Mouse (Mus musculus) midbrain, embryonic 13.5 days (tissue): ENCODE data around the gene Scimp. TPM values are rescaled to one million over a fixed set of nuclear protein-coding genes. Genes with fewer than 3 reads are reported as not detected.

Source experiments
- ATAC-seq: fragments of 200-750 bp; cut with Nextera tagmentation; 2 replicates; pipeline ENCODE4 v1.8.0; 2017; ENCODE audit warnings: mild to moderate bottlenecking, moderate TSS enrichment, moderate library complexity
- H3K27ac ChIP-seq: fragments of 300-500 bp; sonication (generic); 2 replicates; pipeline ENCODE4 v1.5.1; 2015; ENCODE audit warnings: inconsistent platforms, mild to moderate bottlenecking, moderate library complexity
- H3K27me3 ChIP-seq: fragments of 300-500 bp; sonication (generic); 2 replicates; pipeline ENCODE4 v1.6.1; 2015; ENCODE audit warnings: mild to moderate bottlenecking, inconsistent platforms
- H3K36me3 ChIP-seq: fragments of 300-500 bp; sonication (generic); 2 replicates; pipeline ENCODE4 v1.6.1; 2015; ENCODE audit warnings: mild to moderate bottlenecking, inconsistent platforms
- H3K4me1 ChIP-seq: fragments of 300-500 bp; sonication (generic); replicated peaks from 2 replicates; pipeline ENCODE4 v1.6.1; 2015; ENCODE audit warnings: inconsistent platforms
- H3K4me2 ChIP-seq: fragments of 300-500 bp; sonication (generic); replicated peaks from 2 replicates; pipeline ENCODE4 v1.6.1; 2015; ENCODE audit warnings: moderate library complexity, mild to moderate bottlenecking, inconsistent platforms
- H3K4me3 ChIP-seq: fragments of 300-500 bp; sonication (generic); replicated peaks from 2 replicates; pipeline ENCODE4 v1.5.1; 2015; ENCODE audit warnings: mild to moderate bottlenecking, inconsistent platforms
- H3K9ac ChIP-seq: fragments of 300-500 bp; sonication (generic); replicated peaks from 2 replicates; pipeline ENCODE4 v1.6.1; 2015; ENCODE audit warnings: mild to moderate bottlenecking, inconsistent platforms
- H3K9me3 ChIP-seq: fragments of 300-500 bp; sonication (generic); 2 replicates; pipeline ENCODE4 v1.6.1; 2016; ENCODE audit warnings: mild to moderate bottlenecking, inconsistent platforms
- WGBS: fragments of 180-500 bp; shearing (Covaris S2); methylation state at CpG from one replicate; pipeline ENCODE4 v1.1.7; 2015; 5-methylcytosine and 5-hydroxymethylcytosine counted together
- polyA plus RNA-seq: library from polyadenylated mRNA; unstranded; fragments of >200 nt; fragmentation: Nextera tagmentation; extraction: Ambion mirVana; gene quantifications from 2 replicates; pipeline ENCODE4 v1.2.1, GENCODE M21; 2015

Gene Scimp
- polyA plus RNA-seq, 1 experiment from 2014 or later, result 0.19 TPM

DNA sequence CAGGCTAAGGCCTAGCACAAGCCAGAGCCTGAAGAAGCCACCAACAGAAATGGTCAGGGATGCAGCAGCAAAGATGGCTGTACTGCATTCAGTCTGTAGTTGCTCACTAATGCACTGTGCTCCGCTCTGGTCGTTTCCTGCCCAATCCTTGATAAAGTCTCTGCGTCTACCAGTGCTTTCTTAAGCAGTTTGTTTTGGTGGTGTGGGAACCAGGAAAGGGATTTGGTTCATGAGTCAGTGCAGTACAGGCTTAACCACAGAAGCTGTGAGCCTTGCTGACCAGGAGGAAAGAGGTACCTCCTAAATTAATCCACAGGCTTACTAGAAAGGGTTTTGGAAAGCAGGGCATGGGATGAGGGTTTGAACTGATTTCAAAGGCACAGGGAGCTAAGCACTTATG, 4.3 kb downstream of the Scimp start:
- Histone ChIP-seq H3K4me2 (no peak overlapping the region), H3K27me3 (no peaks in the 10 kb centered on the region), H3K9me3 (no peaks in the 10 kb centered on the region), H3K9ac (no peak overlapping the region), H3K4me1 (peaks cover 4% of the 10 kb centered on the region; the same call in 1 of the 2 replicates), H3K4me3 (no peak overlapping the region), H3K36me3 (no peaks in the 10 kb centered on the region), H3K27ac (no peak overlapping the region)
- no peak for ATAC-seq
- 76% methylated on average over 3 of the region's 3 CpGs for WGBS

GRCm38 (mm10) chr11:70807630-70808029, 4.8 kb downstream of the Scimp start:
- H3K9me3 ChIP-seq, result no peaks in the 10 kb centered on the region
- H3K4me2 ChIP-seq, result no peak overlapping the region
- ATAC-seq, result no peak
- no peaks in the 10 kb centered on the region for H3K36me3 ChIP-seq
- no peak overlapping the region for H3K9ac ChIP-seq
- peaks cover 4% of the 10 kb centered on the region; the same call in 1 of the 2 replicates for H3K4me1 ChIP-seq
- no peaks in the 10 kb centered on the region for H3K27me3 ChIP-seq
- no peak overlapping the region for H3K4me3 ChIP-seq
- 92% methylated on average over 4 of the region's 4 CpGs for WGBS
- no peak overlapping the region for H3K27ac ChIP-seq

- Histone ChIP-seq H3K27me3 (no peaks in the 10 kb centered on the region), H3K9ac (no peak overlapping the region), H3K36me3 (no peaks in the 10 kb centered on the region), H3K4me1 (peaks cover 4% of the 10 kb centered on the region; the same call in 1 of the 2 replicates), H3K9me3 (no peaks in the 10 kb centered on the region), H3K27ac (no peak overlapping the region), H3K4me3 (no peak overlapping the region), H3K4me2 (no peak overlapping the region)
- ATAC-seq, result no peak
- 86% methylated on average over 4 of the region's 4 CpGs for WGBS
Measured at GRCm38 (mm10) chr11:70806697-70807096, 5.7 kb downstream of the Scimp start.

DNA sequence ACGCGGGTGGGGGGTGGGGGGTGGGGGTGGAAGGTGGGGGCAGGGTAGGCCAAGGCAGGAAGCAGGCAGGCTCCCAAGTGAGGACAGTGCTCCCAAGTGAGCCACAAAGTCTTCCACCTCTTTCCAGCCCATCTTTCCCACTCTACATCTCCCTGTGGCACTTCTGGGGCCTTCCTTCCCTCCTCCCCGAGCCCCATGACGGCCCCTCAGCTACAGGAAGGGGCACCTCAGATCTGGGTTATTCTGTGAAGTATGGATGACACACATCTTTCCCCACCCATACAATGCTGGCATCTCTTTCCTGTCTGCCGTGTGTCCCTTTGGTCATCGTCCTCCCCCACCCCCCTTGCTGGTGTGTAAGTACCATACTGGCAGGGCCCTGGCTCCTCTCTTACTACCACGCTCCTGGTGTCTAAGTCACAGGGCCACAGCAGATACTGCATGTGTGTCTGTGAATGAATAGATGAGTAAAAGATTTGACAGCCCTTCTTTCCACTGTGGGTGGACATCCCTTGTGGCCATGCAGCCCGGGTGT, 6.7 kb downstream of the Scimp start:
- Histone ChIP-seq H3K9me3 (no peaks in the 10 kb centered on the region), H3K9ac (no peak overlapping the region), H3K4me3 (no peak overlapping the region), H3K4me1 (peaks cover 4% of the 10 kb centered on the region; the same call in 1 of the 2 replicates), H3K36me3 (no peaks in the 10 kb centered on the region), H3K27ac (no peak overlapping the region), H3K27me3 (no peaks in the 10 kb centered on the region), H3K4me2 (no peak overlapping the region)
- ATAC-seq, result no peak
- WGBS, result 85% methylated on average over 8 of the region's 8 CpGs

- H3K4me2 ChIP-seq, result no peak overlapping the region
- no peak overlapping the region for H3K9ac ChIP-seq
- no peaks in the 10 kb centered on the region for H3K27me3 ChIP-seq
- WGBS, result 91% methylated on average over 3 of the region's 3 CpGs
- no peak overlapping the region for H3K27ac ChIP-seq
- no peak for ATAC-seq
- no peaks in the 10 kb centered on the region for H3K9me3 ChIP-seq
- peaks cover 4% of the 10 kb centered on the region; the same call in 1 of the 2 replicates for H3K4me1 ChIP-seq
- no peaks in the 10 kb centered on the region for H3K36me3 ChIP-seq
- H3K4me3 ChIP-seq, result no peak overlapping the region
Measured at GRCm38 (mm10) chr11:70804395-70804794, 8.0 kb downstream of the Scimp start.

DNA sequence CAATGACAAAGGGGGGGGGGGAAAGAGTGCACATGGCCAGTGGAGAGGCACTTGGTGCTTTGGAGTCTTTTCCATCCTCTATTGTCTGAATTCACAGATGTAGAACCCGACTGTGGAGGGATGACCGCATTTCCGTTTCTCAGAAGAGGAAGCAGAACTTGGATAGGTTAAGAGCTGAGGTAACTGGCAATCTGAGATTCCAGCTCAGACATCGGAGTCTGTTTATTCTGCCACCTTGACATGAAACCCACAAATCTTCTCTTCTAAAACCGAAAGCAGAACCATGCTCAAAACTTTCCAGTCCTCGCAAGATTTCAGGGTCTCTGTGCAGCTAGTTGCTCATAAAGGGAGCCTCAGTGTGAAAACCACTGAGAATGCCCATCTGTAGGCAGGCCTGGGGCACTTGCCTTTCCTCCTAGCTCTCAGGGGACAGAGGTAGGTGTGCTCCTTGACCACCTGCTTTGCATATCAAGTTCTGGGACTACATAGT, 8.6 kb downstream of the Scimp start:
- Histone ChIP-seq H3K4me2 (no peak overlapping the region), H3K4me3 (no peak overlapping the region), H3K36me3 (no peaks in the 10 kb centered on the region), H3K9me3 (no peaks in the 10 kb centered on the region), H3K27me3 (no peaks in the 10 kb centered on the region), H3K27ac (no peak overlapping the region), H3K9ac (no peak overlapping the region), H3K4me1 (peaks cover under 1% of the 10 kb centered on the region; the same call in 1 of the 2 replicates)
- WGBS, result 85% methylated on average over 6 of the region's 6 CpGs
- ATAC-seq, result no peak

DNA sequence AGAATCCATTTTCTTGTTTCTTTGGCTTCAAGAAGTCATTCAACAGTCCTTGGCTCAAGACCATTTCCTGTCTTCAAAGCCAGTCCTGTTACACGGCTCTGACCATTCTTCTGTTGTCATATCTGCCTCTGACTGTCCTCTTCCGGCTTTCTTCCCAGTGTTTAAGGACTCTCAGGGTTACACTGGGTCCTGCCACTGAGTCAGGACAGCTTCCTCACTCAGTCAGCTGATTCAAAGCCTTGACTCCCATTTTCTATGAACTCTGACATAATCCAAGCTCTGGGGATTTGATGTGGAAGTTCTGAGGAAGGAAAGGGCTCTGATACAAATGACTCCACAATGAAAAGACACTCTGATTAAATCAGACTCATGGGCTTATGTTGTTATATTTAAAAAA, 9.5 kb downstream of the Scimp start:
- WGBS, result 77% methylated on average over 2 of the region's 2 CpGs
- no peaks in the 10 kb centered on the region for H3K27me3 ChIP-seq

DNA sequence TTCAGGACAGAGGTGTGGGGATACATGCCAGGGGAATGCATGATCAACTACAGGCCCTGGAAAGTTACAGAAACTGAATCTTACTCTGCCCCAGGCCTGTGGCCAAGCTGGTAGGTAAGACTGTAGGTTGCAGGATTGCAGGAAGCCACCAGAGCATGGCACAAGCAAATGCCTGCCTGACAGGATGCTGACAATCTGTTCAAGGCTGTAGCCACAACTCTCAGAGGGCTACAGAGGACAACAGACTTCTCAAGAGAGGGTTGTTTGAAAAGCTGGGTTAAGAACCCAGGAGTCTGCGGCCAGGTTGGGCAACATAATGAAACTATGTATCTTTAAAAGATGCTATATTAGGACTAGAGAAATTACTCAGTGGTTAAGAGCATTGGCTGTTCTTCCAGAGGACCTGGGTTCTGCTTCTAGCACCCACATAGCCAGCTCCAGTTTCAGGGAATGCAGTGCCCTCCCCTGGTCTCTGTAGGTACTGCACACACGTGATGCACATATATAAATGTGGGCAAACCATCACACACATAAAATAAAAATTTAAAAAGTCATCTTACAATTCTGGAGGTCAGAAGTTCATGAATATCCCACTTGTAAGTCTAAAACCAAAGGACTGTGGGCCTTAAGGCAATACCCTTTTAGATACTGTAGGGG, 10.1 kb downstream of the Scimp start:
- 87% methylated on average over 2 of the region's 2 CpGs for WGBS
- Histone ChIP-seq H3K27me3 (no peaks in the 10 kb centered on the region), H3K4me2 (no peak overlapping the region), H3K4me1 (no peaks in the 10 kb centered on the region), H3K36me3 (no peaks in the 10 kb centered on the region), H3K27ac (no peak overlapping the region), H3K4me3 (no peak overlapping the region), H3K9me3 (no peaks in the 10 kb centered on the region), H3K9ac (no peak overlapping the region)
- no peak for ATAC-seq

More for the DNA sequence above, 9.5 kb downstream of the Scimp start:
- H3K4me3 ChIP-seq, result no peak overlapping the region
- no peak overlapping the region for H3K9ac ChIP-seq
- no peak overlapping the region for H3K27ac ChIP-seq
- no peak overlapping the region for H3K4me2 ChIP-seq
- ATAC-seq, result no peak
- no peaks in the 10 kb centered on the region for H3K9me3 ChIP-seq
- H3K36me3 ChIP-seq, result no peaks in the 10 kb centered on the region
- no peaks in the 10 kb centered on the region for H3K4me1 ChIP-seq

DNA sequence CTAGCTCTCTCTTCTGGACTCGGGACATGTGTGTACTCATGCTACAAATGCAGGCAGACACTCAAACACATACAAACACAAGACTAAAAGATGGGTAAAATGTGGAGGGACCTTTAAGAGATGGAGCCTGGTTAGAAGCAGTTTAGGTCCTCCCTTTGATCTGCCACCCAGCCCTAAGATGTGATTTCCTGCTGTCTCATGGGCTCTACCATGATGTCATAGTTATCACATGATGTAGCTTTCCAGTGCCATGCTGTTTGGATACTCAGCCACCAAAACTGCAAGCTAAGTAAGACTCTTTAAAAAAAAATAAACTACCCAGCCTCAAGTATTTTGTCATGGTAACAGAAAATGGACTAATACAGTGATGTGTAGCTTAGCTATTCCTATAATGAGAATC, 20.0 kb downstream of the Scimp start:
- H3K36me3 ChIP-seq, result no peaks in the 10 kb centered on the region
- WGBS, result 93% methylated on average over 1 of the region's 1 CpGs
- no peak overlapping the region for H3K9ac ChIP-seq
- H3K27me3 ChIP-seq, result no peaks in the 10 kb centered on the region
- H3K27ac ChIP-seq, result no peak overlapping the region
- H3K4me3 ChIP-seq, result no peak overlapping the region
- ATAC-seq, result no peak
- H3K4me2 ChIP-seq, result no peak overlapping the region
- no peaks in the 10 kb centered on the region for H3K4me1 ChIP-seq
- no peaks in the 10 kb centered on the region for H3K9me3 ChIP-seq

DNA sequence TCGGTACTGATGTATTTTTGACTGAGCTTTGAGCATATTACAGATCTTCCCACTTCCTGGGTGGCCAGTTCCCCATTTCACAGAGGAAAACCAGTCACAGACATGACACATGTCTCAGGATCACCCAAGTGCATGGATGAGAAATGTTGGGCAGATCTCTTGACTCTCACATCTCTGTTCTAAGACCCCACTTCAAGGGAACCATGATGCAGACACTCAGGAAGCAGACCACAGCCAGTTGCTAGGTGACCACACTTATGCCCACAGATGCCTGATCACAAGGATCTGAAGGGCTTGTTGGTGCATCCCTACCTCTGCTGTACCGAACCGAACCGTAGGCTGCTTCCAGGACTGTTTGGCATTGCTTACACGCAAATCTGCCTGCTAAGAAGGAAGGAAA, 20.7 kb downstream of the Scimp start:
- H3K9ac ChIP-seq, result no peak overlapping the region
- WGBS, result 93% methylated on average over 5 of the region's 5 CpGs
- H3K4me3 ChIP-seq, result no peak overlapping the region
- no peaks in the 10 kb centered on the region for H3K9me3 ChIP-seq
- H3K27me3 ChIP-seq, result no peaks in the 10 kb centered on the region
- no peak overlapping the region for H3K4me2 ChIP-seq
- ATAC-seq, result no peak
- H3K27ac ChIP-seq, result no peak overlapping the region
- H3K36me3 ChIP-seq, result no peaks in the 10 kb centered on the region
- no peaks in the 10 kb centered on the region for H3K4me1 ChIP-seq

DNA sequence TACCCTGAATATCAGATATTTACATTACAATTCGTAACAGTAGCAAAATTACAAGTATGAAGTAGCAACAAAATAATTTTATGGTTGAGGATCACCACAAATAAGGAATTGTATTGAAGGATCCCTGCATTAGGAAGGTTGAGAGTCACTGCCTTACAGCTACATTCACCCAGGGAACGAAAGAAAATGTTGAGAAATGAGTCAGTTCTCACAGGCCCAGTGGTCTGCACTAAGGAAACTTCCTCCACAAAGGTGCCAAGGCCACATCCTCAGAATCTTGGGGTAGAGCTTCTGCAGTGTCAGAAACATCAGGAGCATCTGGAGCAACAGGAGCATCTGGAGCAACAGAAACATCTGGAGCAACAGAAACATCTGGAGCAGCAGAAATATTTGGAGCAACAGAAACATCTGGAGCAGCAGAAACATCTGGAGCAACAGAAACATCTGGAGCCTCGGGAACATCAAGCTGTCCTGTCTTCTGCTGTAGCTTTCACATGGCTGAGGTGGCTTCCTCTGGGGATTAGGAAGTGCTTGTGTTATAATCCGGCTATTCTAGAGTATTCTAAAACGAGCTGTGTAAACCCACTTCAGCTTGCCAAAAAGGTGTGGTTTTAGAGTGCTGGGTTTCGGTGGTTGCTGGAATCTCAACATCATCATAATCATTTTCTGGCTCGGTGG, 21.4 kb downstream of the Scimp start:
- no peak overlapping the region for H3K4me2 ChIP-seq
- H3K27me3 ChIP-seq, result no peaks in the 10 kb centered on the region
- no peaks in the 10 kb centered on the region for H3K36me3 ChIP-seq
- H3K9ac ChIP-seq, result no peak overlapping the region
- H3K27ac ChIP-seq, result no peak overlapping the region
- ATAC-seq, result no peak
- no peak overlapping the region for H3K4me3 ChIP-seq
- no peaks in the 10 kb centered on the region for H3K9me3 ChIP-seq
- WGBS, result 80% methylated on average over 7 of the region's 7 CpGs
- no peaks in the 10 kb centered on the region for H3K4me1 ChIP-seq

DNA sequence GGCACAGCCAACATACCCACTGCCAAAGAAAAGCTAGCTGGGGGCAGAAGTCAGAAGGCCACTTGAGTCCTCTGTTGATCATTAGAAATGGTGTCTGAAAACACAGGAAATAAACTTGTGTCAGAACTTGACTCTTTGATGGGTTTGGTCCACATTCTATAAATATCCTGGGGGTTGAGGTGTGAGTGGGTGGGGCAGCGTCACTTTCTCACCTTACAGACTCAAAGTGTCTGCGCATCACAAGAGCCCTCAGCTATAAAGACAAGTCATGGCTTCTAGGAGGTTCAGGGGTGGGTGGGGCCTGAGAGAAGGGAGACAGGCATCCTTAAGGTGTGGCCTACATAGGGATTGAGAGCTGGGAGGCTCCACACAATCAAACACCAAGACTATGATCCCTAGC, 22.0 kb downstream of the Scimp start:
- Histone ChIP-seq H3K27me3 (no peaks in the 10 kb centered on the region), H3K4me1 (no peaks in the 10 kb centered on the region), H3K4me2 (no peak overlapping the region), H3K36me3 (no peaks in the 10 kb centered on the region), H3K4me3 (no peak overlapping the region), H3K27ac (no peak overlapping the region), H3K9ac (no peak overlapping the region), H3K9me3 (no peaks in the 10 kb centered on the region)
- 85% methylated on average over 2 of the region's 2 CpGs for WGBS
- ATAC-seq, result no peak
